Mouse (Mus musculus) embryonic facial prominence, embryonic 12.5 days (tissue): Measurements from ENCODE around the gene Tle6. TPM values are rescaled to one million over a fixed set of nuclear protein-coding genes. Genes with fewer than 3 reads are reported as not detected.

Source experiments
- ATAC-seq: fragments of 200-750 bp; cut with Nextera tagmentation; 2 replicates; pipeline ENCODE4 v1.8.0; 2017; ENCODE audit not compliant: insufficient number of reproducible peaks, insufficient read depth, low FRiP score, low TSS enrichment
- H3K27ac ChIP-seq: fragments of 300-500 bp; sonication (generic); 2 replicates; pipeline ENCODE4 v1.5.1; 2016; ENCODE audit warnings: mild to moderate bottlenecking
- H3K27me3 ChIP-seq: fragments of 300-500 bp; sonication (generic); 2 replicates; pipeline ENCODE4 v1.6.1; 2016; ENCODE audit warnings: mild to moderate bottlenecking, moderate library complexity
- H3K36me3 ChIP-seq: fragments of 300-500 bp; sonication (generic); 2 replicates; pipeline ENCODE4 v1.6.1; 2016; ENCODE audit warnings: mild to moderate bottlenecking
- H3K4me1 ChIP-seq: fragments of 300-500 bp; sonication (generic); 2 replicates; pipeline ENCODE4 v1.6.1; 2016
- H3K4me2 ChIP-seq: fragments of 300-500 bp; sonication (generic); replicated peaks from 2 replicates; pipeline ENCODE4 v1.6.1; 2016; ENCODE audit warnings: mild to moderate bottlenecking, moderate library complexity
- H3K4me3 ChIP-seq: fragments of 300-500 bp; sonication (generic); 2 replicates; pipeline ENCODE4 v1.5.1; 2016; ENCODE audit warnings: mild to moderate bottlenecking
- H3K9ac ChIP-seq: fragments of 300-500 bp; sonication (generic); 2 replicates; pipeline ENCODE4 v1.6.1; 2016; ENCODE audit warnings: mild to moderate bottlenecking, moderate library complexity
- H3K9me3 ChIP-seq: fragments of 300-500 bp; sonication (generic); 2 replicates; pipeline ENCODE4 v1.6.1; 2016; ENCODE audit warnings: mild to moderate bottlenecking, moderate library complexity
- WGBS: fragments of 180-500 bp; shearing (Covaris S2); methylation state at CpG from one replicate; pipeline ENCODE4 v1.1.7; 2016; 5-methylcytosine and 5-hydroxymethylcytosine counted together
- polyA plus RNA-seq: library from polyadenylated mRNA; unstranded; fragments of >200 nt; fragmentation: Nextera tagmentation; extraction: Ambion mirVana; gene quantifications from 2 replicates; pipeline ENCODE4 v1.2.1, GENCODE M21; 2016

The Tle6 gene
- polyA plus RNA-seq, 1 experiment from 2014 or later = 14.4 TPM

DNA sequence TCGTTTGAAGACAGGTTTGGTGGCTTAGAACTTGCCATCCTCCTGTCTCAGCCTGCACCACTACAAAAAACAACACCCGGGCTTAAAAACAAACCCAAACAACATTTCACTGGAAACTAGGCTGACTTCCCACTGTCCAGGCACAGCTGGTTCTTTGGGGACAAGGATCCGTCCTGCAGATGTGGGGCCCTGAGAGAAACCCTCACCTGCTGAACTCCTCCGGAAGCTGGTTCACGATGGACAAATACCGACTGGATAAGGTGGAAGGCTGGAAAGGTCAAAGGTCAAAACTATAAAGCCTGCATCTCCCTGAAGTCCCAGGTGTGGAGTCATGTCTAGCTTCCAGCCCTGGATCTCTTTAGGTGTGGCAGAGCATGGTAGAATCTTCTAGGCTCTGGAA is 2.0 kb downstream of the Tle6 start:
- Histone ChIP-seq H3K27ac (0 out of 2 replicates have a peak overlapping the region, but pooled peaks have one; percentile 37), H3K4me3 (no peak overlapping the region), H3K9ac (no peak overlapping the region), H3K27me3 (peaks cover 11% of the 10 kb centered on the region; the same call in 1 of the 2 replicates), H3K4me1 (peaks cover 61% of the 10 kb centered on the region), H3K4me2 (no peak overlapping the region), H3K9me3 (no peaks in the 10 kb centered on the region), H3K36me3 (no peaks in the 10 kb centered on the region)
- 33% methylated on average over 6 of the region's 6 CpGs for WGBS
- no peak for ATAC-seq

- Histone ChIP-seq H3K9ac (no peak overlapping the region), H3K4me2 (no peak overlapping the region), H3K27me3 (peaks cover 13% of the 10 kb centered on the region; the same call in 1 of the 2 replicates), H3K27ac (peak overlapping the region; percentile 37; the same call in 1 of the 2 replicates), H3K36me3 (no peaks in the 10 kb centered on the region), H3K4me1 (peaks cover 61% of the 10 kb centered on the region), H3K4me3 (no peak overlapping the region), H3K9me3 (no peaks in the 10 kb centered on the region)
- 19% methylated on average over 3 of the region's 3 CpGs for WGBS
- no peak for ATAC-seq
These were observed 2.5 kb downstream of the Tle6 start for GRCm38 (mm10) chr10:81598342-81598741.

- Histone ChIP-seq H3K9me3 (no peaks in the 10 kb centered on the region), H3K36me3 (no peaks in the 10 kb centered on the region), H3K4me2 (peak overlapping the region; percentile 37), H3K9ac (peak overlapping the region; percentile 15; the same call in 1 of the 2 replicates), H3K4me3 (0 out of 2 replicates have a peak overlapping the region, but pooled peaks have one; percentile 4), H3K27ac (peak overlapping the region; percentile 88), H3K4me1 (peaks cover 54% of the 10 kb centered on the region), H3K27me3 (peaks cover 13% of the 10 kb centered on the region)
- WGBS = 8% methylated on average over 12 of the region's 12 CpGs
- peak; percentile 7; the same call in 1 of the 2 replicates for ATAC-seq
These were observed 3.5 kb downstream of the Tle6 start for GRCm38 (mm10) chr10:81597137-81597950.

DNA sequence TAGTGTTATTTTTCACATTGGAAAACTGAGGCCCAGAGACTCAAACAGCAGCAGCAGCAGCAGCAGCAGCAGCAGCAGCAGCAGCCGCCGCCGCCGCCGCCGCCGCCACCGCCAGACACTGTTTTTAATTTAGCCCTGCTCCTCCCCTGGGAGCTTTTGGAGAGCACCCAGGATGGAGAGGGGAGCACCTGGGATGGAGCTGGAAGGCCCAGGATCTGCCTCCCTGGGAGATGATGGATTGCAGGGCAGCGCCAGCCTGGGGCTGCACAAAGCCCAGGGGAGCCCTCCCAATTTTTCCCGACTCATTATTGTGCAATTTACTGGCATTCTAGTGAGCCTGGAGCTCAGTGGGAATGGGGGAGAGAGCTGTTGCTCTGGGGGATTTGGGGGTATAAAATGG is 4.3 kb downstream of the Tle6 start:
- Histone ChIP-seq H3K4me3 (peak overlapping the region; percentile 2; the same call in 1 of the 2 replicates), H3K36me3 (no peaks in the 10 kb centered on the region), H3K27me3 (peaks cover 16% of the 10 kb centered on the region), H3K4me1 (peaks cover 48% of the 10 kb centered on the region), H3K9ac (0 out of 2 replicates have a peak overlapping the region, but pooled peaks have one; percentile 15), H3K9me3 (no peaks in the 10 kb centered on the region), H3K27ac (peak overlapping the region; percentile 88), H3K4me2 (peak overlapping the region; percentile 37)
- no peak for ATAC-seq
- 3% methylated on average over 10 of the region's 10 CpGs for WGBS

- H3K9ac ChIP-seq = no peak overlapping the region
- no peak overlapping the region; the same call in 1 of the 2 replicates for H3K27ac ChIP-seq
These were observed 5.3 kb downstream of the Tle6 start for GRCm38 (mm10) chr10:81595599-81595998.

DNA sequence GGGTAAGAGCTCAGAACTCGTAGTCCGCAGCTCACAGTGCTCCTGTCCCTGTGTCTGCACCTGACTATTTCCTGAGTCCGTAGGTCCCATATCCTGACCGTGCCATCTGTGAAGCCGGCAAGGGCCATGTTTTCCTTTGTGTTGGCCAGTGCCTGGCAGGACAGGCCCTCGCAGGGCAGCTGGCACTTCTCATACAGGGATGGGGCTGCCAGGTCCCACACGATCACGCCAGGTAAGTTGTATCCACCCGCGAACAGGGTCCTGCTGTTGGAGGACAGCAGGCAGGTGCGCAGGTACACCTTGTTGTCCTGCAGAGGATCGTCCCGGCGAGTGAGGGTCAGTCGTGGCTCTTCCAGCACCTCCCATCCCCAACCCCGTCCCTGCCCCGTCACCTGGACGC is 6.9 kb downstream of the Tle6 start:
- Histone ChIP-seq H3K27ac (no peak overlapping the region), H3K4me2 (no peak overlapping the region), H3K4me1 (peaks cover 40% of the 10 kb centered on the region), H3K36me3 (0 out of 2 replicates have a peak, but pooled peaks cover 7% of the 10 kb centered on the region), H3K9ac (no peak overlapping the region), H3K9me3 (no peaks in the 10 kb centered on the region), H3K4me3 (no peak overlapping the region), H3K27me3 (peaks cover 23% of the 10 kb centered on the region)
- WGBS = 80% methylated on average over 18 of the region's 18 CpGs
- ATAC-seq = no peak

More at GRCm38 (mm10) chr10:81595599-81595998, 5.3 kb downstream of the Tle6 start:
- no peaks in the 10 kb centered on the region for H3K36me3 ChIP-seq
- no peaks in the 10 kb centered on the region for H3K9me3 ChIP-seq
- no peak overlapping the region for H3K4me3 ChIP-seq
- H3K27me3 ChIP-seq = peaks cover 17% of the 10 kb centered on the region
- no peak for ATAC-seq
- peak overlapping the region; percentile 6; the same call in 1 of the 2 replicates for H3K4me2 ChIP-seq
- H3K4me1 ChIP-seq = peaks cover 43% of the 10 kb centered on the region
- 36% methylated on average over 5 of the region's 5 CpGs for WGBS

DNA sequence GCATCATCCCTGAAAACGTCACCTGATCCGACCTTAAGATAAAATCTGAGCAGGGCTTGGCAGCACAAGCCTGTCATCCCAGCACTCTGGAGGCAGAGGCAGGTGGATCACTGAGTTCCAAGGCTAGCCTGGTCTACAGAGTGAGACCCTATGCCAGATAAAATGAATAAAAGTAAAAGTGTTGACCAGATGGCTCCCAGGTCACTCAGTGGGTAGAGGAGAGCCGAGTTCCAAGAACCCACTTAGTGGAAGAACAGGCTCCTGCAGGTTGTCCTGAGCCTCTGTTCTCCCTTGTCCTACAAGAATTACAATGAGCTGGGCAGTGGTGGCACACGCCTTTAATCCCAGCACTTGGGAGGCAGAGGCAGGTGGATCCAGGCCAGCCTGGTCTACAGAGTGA is 7.7 kb downstream of the Tle6 start:
- ATAC-seq = no peak
- peaks cover 14% of the 10 kb centered on the region; the same call in 1 of the 2 replicates for H3K36me3 ChIP-seq
- H3K9ac ChIP-seq = no peak overlapping the region
- WGBS = 72% methylated on average over 4 of the region's 4 CpGs
- H3K4me2 ChIP-seq = no peak overlapping the region
- peaks cover 34% of the 10 kb centered on the region for H3K4me1 ChIP-seq
- no peaks in the 10 kb centered on the region for H3K9me3 ChIP-seq
- no peak overlapping the region for H3K4me3 ChIP-seq
- H3K27me3 ChIP-seq = peaks cover 23% of the 10 kb centered on the region
- H3K27ac ChIP-seq = no peak overlapping the region

DNA sequence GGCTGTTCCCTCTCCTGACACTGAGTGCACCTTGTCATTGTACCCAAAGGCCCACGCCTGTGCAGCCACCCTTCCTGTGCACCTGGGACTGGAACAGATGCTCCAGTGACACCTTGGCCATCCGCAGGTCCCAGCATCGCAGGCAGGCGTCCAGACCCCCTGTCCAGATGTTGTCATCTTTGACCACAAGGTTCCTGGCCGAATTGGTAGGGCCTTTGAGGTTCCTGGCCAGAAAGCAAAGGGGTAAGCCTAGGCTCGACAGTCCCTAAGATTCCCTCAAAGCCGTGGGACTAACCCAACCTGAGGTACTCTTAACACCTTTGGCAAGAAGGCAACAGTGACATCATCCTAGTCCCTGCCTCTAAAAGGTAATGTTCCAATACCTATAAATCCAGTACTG is 8.2 kb downstream of the Tle6 start:
- Histone ChIP-seq H3K4me2 (no peak overlapping the region), H3K27ac (no peak overlapping the region), H3K36me3 (peaks cover 20% of the 10 kb centered on the region), H3K9me3 (no peaks in the 10 kb centered on the region), H3K4me1 (peaks cover 28% of the 10 kb centered on the region), H3K9ac (no peak overlapping the region), H3K27me3 (peaks cover 25% of the 10 kb centered on the region), H3K4me3 (no peak overlapping the region)
- WGBS = 80% methylated on average over 7 of the region's 7 CpGs
- ATAC-seq = no peak

GRCm38 (mm10) chr10:81591846-81592245 is 9.0 kb downstream of the Tle6 start:
- no peak overlapping the region for H3K4me3 ChIP-seq
- no peaks in the 10 kb centered on the region for H3K9me3 ChIP-seq
- 77% methylated on average over 9 of the region's 9 CpGs for WGBS
- H3K4me2 ChIP-seq = no peak overlapping the region
- no peak overlapping the region for H3K9ac ChIP-seq
- peaks cover 28% of the 10 kb centered on the region for H3K27me3 ChIP-seq
- H3K27ac ChIP-seq = no peak overlapping the region
- peaks cover 20% of the 10 kb centered on the region for H3K4me1 ChIP-seq
- peaks cover 28% of the 10 kb centered on the region for H3K36me3 ChIP-seq
- ATAC-seq = no peak

GRCm38 (mm10) chr10:81588739-81589138 is 12.1 kb downstream of the Tle6 start:
- no peak for ATAC-seq
- 64% methylated on average over 7 of the region's 7 CpGs for WGBS

GRCm38 (mm10) chr10:81583347-81583746 is 17.5 kb downstream of the Tle6 start:
- H3K4me1 ChIP-seq = peaks cover 20% of the 10 kb centered on the region; the same call in 1 of the 2 replicates
- no peak overlapping the region for H3K4me3 ChIP-seq
- H3K9ac ChIP-seq = no peak overlapping the region
- H3K36me3 ChIP-seq = peaks cover 40% of the 10 kb centered on the region
- no peak overlapping the region for H3K27ac ChIP-seq
- H3K4me2 ChIP-seq = no peak overlapping the region
- peaks cover 25% of the 10 kb centered on the region for H3K27me3 ChIP-seq
- no peak for ATAC-seq
- H3K9me3 ChIP-seq = no peaks in the 10 kb centered on the region
- WGBS = 59% methylated on average over 6 of the region's 6 CpGs

More at GRCm38 (mm10) chr10:81588739-81589138, 12.1 kb downstream of the Tle6 start:
- H3K27me3 ChIP-seq = peaks cover 15% of the 10 kb centered on the region
- H3K4me1 ChIP-seq = no peaks in the 10 kb centered on the region
- peaks cover 46% of the 10 kb centered on the region for H3K36me3 ChIP-seq
- no peak overlapping the region for H3K4me2 ChIP-seq
- no peaks in the 10 kb centered on the region for H3K9me3 ChIP-seq
- no peak overlapping the region for H3K27ac ChIP-seq
- H3K4me3 ChIP-seq = no peak overlapping the region
- no peak overlapping the region for H3K9ac ChIP-seq
